Mouse (Mus musculus) CH12.LX (cell line): ENCODE measurements at regions not wholly inside any gene's neighbourhood (a gene's known extent, or its start where the extent isn't known, plus 50 kb on each side); places are given as distances from the start of the nearest gene placed in this dataset.

Experiments
- DNase-seq: peaks from one replicate; pipeline ENCODE4 v3.0.0-alpha.2; 2013; ENCODE audit errors: extremely low read depth
- H3K27ac ChIP-seq: 2 replicates; pipeline ENCODE4 v1.5.1; 2012; ENCODE audit warnings: low read depth, mild to moderate bottlenecking, control low read depth, moderate library complexity; ENCODE audit not compliant: insufficient read depth
- H3K27me3 ChIP-seq: replicated peaks from 2 replicates; pipeline ENCODE3; 2012; ENCODE audit warnings: inconsistent platforms
- H3K36me3 ChIP-seq, 2 experiments: replicated peaks in 1 of 2; 2 replicates each; pipeline versions ENCODE3 to v1.6.1; 2012; ENCODE audit warnings: inconsistent platforms in 1 of 2, low read length in 1 of 2, mild to moderate bottlenecking in 1 of 2, mixed read lengths in 1 of 2, moderate library complexity in 1 of 2; ENCODE audit not compliant: control insufficient read depth in 1 of 2, insufficient read depth in 1 of 2
- H3K4me1 ChIP-seq, 2 experiments: 2 replicates each; pipeline ENCODE4 v1.6.1; 2012; ENCODE audit warnings: inconsistent platforms in 1 of 2, moderate library complexity in 1 of 2; ENCODE audit not compliant: insufficient read depth in 2 of 2, control insufficient read depth in 1 of 2
- H3K4me2 ChIP-seq: 2 replicates; pipeline ENCODE4 v1.6.1; 2012; ENCODE audit warnings: low read depth, mild to moderate bottlenecking, control low read depth; ENCODE audit not compliant: poor library complexity, insufficient read depth, severe bottlenecking
- H3K4me3 ChIP-seq, 3 experiments: fragments of 150-350 bp in 1 of 3; sonication (generic) in 1 of 3; replicated peaks in 1 of 3; 2 replicates each; pipeline versions ENCODE3 to v1.5.1; 2011 to 2012; ENCODE audit warnings: low read depth in 2 of 3, low read length in 2 of 3, mild to moderate bottlenecking in 2 of 3, moderate library complexity in 2 of 3, control low read depth in 1 of 3, improper control_type of control experiment in 1 of 3, inconsistent platforms in 1 of 3, mixed read lengths in 1 of 3; ENCODE audit not compliant: poor library complexity in 1 of 3
- H3K79me2 ChIP-seq: replicated peaks from 2 replicates; pipeline ENCODE4 v1.6.1; 2012; ENCODE audit warnings: mild to moderate bottlenecking, moderate library complexity; ENCODE audit not compliant: control insufficient read depth, poor library complexity, insufficient read depth, severe bottlenecking; ENCODE audit errors: extremely low read depth
- H3K9ac ChIP-seq: 2 replicates; pipeline ENCODE4 v1.6.1; 2012; ENCODE audit warnings: low read depth, mild to moderate bottlenecking, control low read depth, moderate library complexity; ENCODE audit not compliant: insufficient read depth
- H3K9me3 ChIP-seq: replicated peaks from 2 replicates; pipeline ENCODE3; 2012; ENCODE audit warnings: low read length, inconsistent platforms, mixed read lengths
- CTCF ChIP-seq, 2 experiments: IDR thresholded peaks in 1 of 2; conservative IDR thresholded peaks in 1 of 2; 2 replicates each; pipeline ENCODE4 v1.5.1; 2011 to 2012; ENCODE audit warnings: low read depth in 2 of 2, low read length in 2 of 2, improper control_type of control experiment in 1 of 2, inconsistent platforms in 1 of 2, mild to moderate bottlenecking in 1 of 2, moderate library complexity in 1 of 2
- E2F4 ChIP-seq: IDR thresholded peaks from 2 replicates; pipeline ENCODE4 v1.6.1; 2011; ENCODE audit warnings: low read depth, low read length, improper control_type of control experiment; ENCODE audit not compliant: insufficient replicate concordance
- EP300 ChIP-seq: IDR thresholded peaks from 2 replicates; pipeline ENCODE4 v1.6.1; 2011; ENCODE audit warnings: low read length, improper control_type of control experiment
- IRF4 ChIP-seq: IDR thresholded peaks from 2 replicates; pipeline ENCODE4 v1.6.1; 2014; ENCODE audit warnings: low read depth, mild to moderate bottlenecking, inconsistent platforms, low read length, improper control_type of control experiment
- JUND ChIP-seq: conservative IDR thresholded peaks from 2 replicates; pipeline ENCODE4 v1.6.1; 2011; ENCODE audit warnings: low read depth, low read length, improper control_type of control experiment
- KAT2A ChIP-seq: IDR thresholded peaks from 2 replicates; pipeline ENCODE4 v1.6.1; 2012; ENCODE audit warnings: low read length, improper control_type of control experiment, inconsistent platforms; ENCODE audit not compliant: insufficient replicate concordance
- MAFK ChIP-seq: IDR thresholded peaks from 2 replicates; pipeline ENCODE4 v1.6.1; 2011; ENCODE audit warnings: low read length, improper control_type of control experiment; ENCODE audit not compliant: insufficient replicate concordance
- MAX ChIP-seq: IDR thresholded peaks from 2 replicates; pipeline ENCODE4 v1.6.1; 2011; ENCODE audit warnings: low read length, improper control_type of control experiment
- NRF1 ChIP-seq: IDR thresholded peaks from 2 replicates; pipeline ENCODE4 v1.6.1; 2014; ENCODE audit warnings: low read depth, mild to moderate bottlenecking, inconsistent platforms, low read length, improper control_type of control experiment, moderate library complexity
- POLR2A ChIP-seq: IDR thresholded peaks from 2 replicates; pipeline ENCODE4 v1.6.1; 2011; ENCODE audit warnings: low read depth, mild to moderate bottlenecking, improper control_type of control experiment, low read length
- RAD21 ChIP-seq: IDR thresholded peaks from 2 replicates; pipeline ENCODE4 v1.6.1; 2011; ENCODE audit warnings: low read depth, mild to moderate bottlenecking, low read length, improper control_type of control experiment, moderate library complexity
- SMC3 ChIP-seq: IDR thresholded peaks from 2 replicates; pipeline ENCODE4 v1.6.1; 2011; ENCODE audit warnings: low read depth, low read length, improper control_type of control experiment
- TCF12 ChIP-seq: IDR thresholded peaks from 2 replicates; pipeline ENCODE4 v1.6.1; 2014; ENCODE audit warnings: low read depth, mild to moderate bottlenecking, inconsistent platforms, low read length, improper control_type of control experiment
- ZC3H11A ChIP-seq: IDR thresholded peaks from 2 replicates; pipeline ENCODE4 v1.6.1; 2012; ENCODE audit warnings: low read depth, mild to moderate bottlenecking, inconsistent platforms, low read length, improper control_type of control experiment
- ZKSCAN1 ChIP-seq: IDR thresholded peaks from 2 replicates; pipeline ENCODE4 v1.6.1; 2012; ENCODE audit warnings: low read depth, inconsistent platforms, low read length, improper control_type of control experiment, borderline replicate concordance
- dilution Hi-C: fragments of 300-500 bp; cut with MboI; formaldehyde crosslinking; loops from 2 replicates; pipeline ENCODE4 v1.14.3; 2020; ENCODE audit warnings: low sequenced_read_pairs; ENCODE audit not compliant: extremely low pct_unique_long_range_greater_than_20kb, extremely low pct_ligation_motif_present
- in situ Hi-C: fragments of 300-500 bp; cut with MboI; formaldehyde crosslinking; loops from 3 replicates; pipeline ENCODE4 v1.14.3; 2019; ENCODE audit warnings: low sequenced_read_pairs, low pct_ligation_motif_present, low pct_unique_long_range_greater_than_20kb, mixed read lengths

DNA sequence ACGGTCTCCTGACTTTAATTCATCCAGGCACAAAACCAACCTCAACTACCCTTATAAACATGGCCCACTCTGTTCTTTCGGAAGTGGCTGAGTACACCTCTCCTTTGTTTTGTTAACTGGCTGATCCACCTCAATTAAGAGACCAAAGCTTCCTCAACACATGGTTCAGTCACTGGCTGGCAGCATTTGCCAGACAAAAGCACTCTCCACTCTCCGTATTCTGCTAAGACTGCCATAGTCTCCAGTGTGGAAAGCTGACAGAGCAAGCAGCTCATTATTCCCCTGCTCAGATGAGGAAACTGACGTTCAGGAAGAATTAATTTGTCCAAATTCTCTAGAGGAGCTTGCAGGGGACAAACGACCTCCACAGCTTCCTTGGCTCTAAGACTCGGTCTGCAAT lies 56.5 kb upstream of the Clint1 start:
- no peaks in the 10 kb centered on the region for H3K79me2 ChIP-seq
- no peak overlapping the region for H3K27ac ChIP-seq
- H3K27me3 ChIP-seq, result no peaks in the 10 kb centered on the region
- H3K9ac ChIP-seq, result no peak overlapping the region
- no peak for DNase-seq
- peaks cover 0 to 16% of the 10 kb centered on the region in 2 experiments; a peak in 2 of 4 replicates for H3K4me1 ChIP-seq
- peaks cover 3% of the 10 kb centered on the region for H3K9me3 ChIP-seq
- no peaks in the 10 kb centered on the region for H3K36me3 ChIP-seq
- no peak overlapping the region for H3K4me2 ChIP-seq
- in situ Hi-C loops (no loop called here), dilution Hi-C loops (no loop called here)
- no peak overlapping the region for H3K4me3 ChIP-seq
- no peak for TF ChIP-seq POLR2A
- no peak for TF ChIP-seq IRF4
- no peak for TF ChIP-seq RAD21
- no peak for TF ChIP-seq MAX
- TF ChIP-seq ZC3H11A, result no peak
- TF ChIP-seq E2F4, result no peak
- no peak for TF ChIP-seq CTCF (conservative IDR thresholded peaks at IDR 0.05 in 1 of 2, IDR thresholded peaks at IDR 0.05 in 1 of 2; ENCODE audit: low read depth in 2 of 2, low read length in 2 of 2)
- TF ChIP-seq, all 38 proteins: peak for 0

DNA sequence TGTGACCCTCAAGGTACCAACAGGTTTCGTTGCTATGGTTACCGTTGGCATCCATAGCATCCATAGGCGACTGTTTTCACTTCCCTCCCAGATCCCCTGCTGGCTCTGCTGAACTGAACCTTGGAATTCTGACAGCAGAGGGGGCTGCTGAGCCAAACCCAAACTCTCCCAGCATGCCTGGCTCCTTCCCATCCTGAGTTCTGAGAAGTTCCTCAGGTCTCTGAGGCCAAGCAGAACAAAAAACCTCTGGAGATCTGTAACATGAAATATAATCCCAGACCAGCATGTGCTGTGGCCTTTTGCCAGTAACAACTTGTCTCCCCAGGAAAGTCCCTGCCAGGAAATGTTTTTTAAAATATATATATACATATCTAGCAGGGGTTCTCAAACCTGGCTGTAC lies 56.1 kb upstream of the Clint1 start:
- Histone ChIP-seq H3K4me2 (no peak overlapping the region), H3K4me1 (peaks cover 0 to 16% of the 10 kb centered on the region in 2 experiments; a peak in 2 of 4 replicates), H3K4me3 (no peak overlapping the region), H3K27me3 (no peaks in the 10 kb centered on the region), H3K79me2 (no peaks in the 10 kb centered on the region), H3K27ac (no peak overlapping the region), H3K9ac (no peak overlapping the region), H3K36me3 (no peaks in the 10 kb centered on the region)
- dilution Hi-C loops, result no loop called here
- DNase-seq, result peak; percentile 75
- TF ChIP-seq EP300, result peak; percentile 8; the same call in 1 of the 2 replicates
- no peak for TF ChIP-seq JUND
- TF ChIP-seq ZKSCAN1, result no peak
- peak; percentile 61 for TF ChIP-seq RAD21
- TF ChIP-seq KAT2A, result no peak
- TF ChIP-seq SMC3, result peak; percentile 93
- peak; percentile 52 to 88 for TF ChIP-seq CTCF (conservative IDR thresholded peaks at IDR 0.05 in 1 of 2, IDR thresholded peaks at IDR 0.05 in 1 of 2; ENCODE audit: low read depth in 2 of 2, low read length in 2 of 2)
- TF ChIP-seq, all 38 proteins: peak for 4
- in situ Hi-C loops, result no loop called here
- H3K9me3 ChIP-seq, result peaks cover 3% of the 10 kb centered on the region

DNA sequence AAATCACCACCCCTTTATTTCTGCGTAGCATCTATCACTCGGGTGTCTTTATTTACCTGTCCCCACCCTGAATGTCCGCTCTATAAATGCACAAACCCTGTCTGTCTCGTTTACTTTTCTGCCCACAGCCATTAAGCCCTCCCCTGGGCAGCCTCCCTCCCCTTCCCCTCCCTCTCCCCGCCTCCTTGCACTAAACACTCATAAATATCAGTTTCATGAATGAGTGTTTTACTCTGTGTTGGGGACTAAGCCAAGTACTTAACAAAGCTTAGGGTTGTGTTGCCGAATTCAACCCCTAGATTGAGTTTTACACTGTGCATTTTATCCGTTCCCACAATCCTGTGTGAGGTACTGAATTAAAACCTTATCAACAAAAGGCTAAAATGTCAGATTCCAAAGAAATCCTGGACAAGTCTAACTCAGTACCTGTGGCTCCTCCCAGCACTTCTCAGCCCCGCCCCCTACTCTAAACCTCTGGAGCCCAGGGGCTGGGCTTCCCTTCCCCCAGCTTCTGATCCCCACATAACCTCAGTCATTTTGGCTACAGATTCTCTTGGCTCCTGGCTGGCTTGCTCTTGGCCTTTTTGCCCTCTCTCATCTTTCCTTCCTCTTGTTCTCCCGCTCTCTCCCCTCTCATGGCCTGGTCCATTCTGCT lies 52.0 kb upstream of the Clint1 start:
- H3K79me2 ChIP-seq, result no peaks in the 10 kb centered on the region
- no peaks in the 10 kb centered on the region for H3K27me3 ChIP-seq
- TF ChIP-seq TCF12 (no peak), MAFK (no peak), NRF1 (no peak), EP300 (no peak)
- H3K27ac ChIP-seq, result no peak overlapping the region
- H3K9ac ChIP-seq, result no peak overlapping the region
- no peak overlapping the region for H3K4me2 ChIP-seq
- H3K36me3 ChIP-seq, result no peaks in the 10 kb centered on the region
- no peak for DNase-seq
- in situ Hi-C loops (loop anchor here (10.0 kb wide), 1 partner anchor 85 kb away; no protein-coding TSS in a partner anchor), dilution Hi-C loops (no loop called here)
- no peaks in the 10 kb centered on the region for H3K9me3 ChIP-seq
- no peak overlapping the region for H3K4me3 ChIP-seq
- peaks cover 0 to 10% of the 10 kb centered on the region in 2 experiments; a peak in 2 of 4 replicates for H3K4me1 ChIP-seq
